Mouse (Mus musculus) liver, postnatal 0 days (tissue): Measurements from ENCODE around the gene Sdr9c7. TPM values are rescaled to one million over a fixed set of nuclear protein-coding genes. Genes with fewer than 3 reads are reported as not detected.
A peak's percentile ranks its signal among the peaks of the same experiment; 100 is the strongest.

Experiments
- ATAC-seq: fragments of 200-750 bp; cut with Nextera tagmentation; 2 replicates; pipeline ENCODE4 v1.8.0; 2017; ENCODE audit warnings: mild to moderate bottlenecking, moderate library complexity
- DNase-seq: peaks from one replicate; pipeline ENCODE4 v3.0.0-alpha.2; 2016
- H3K27ac ChIP-seq: fragments of 300-500 bp; sonication (generic); 2 replicates; pipeline ENCODE4 v1.5.1; 2014; ENCODE audit warnings: antibody characterized with exemption, moderate library complexity, mild to moderate bottlenecking, low read depth
- H3K27me3 ChIP-seq: fragments of 300-500 bp; sonication (generic); 2 replicates; pipeline ENCODE4 v1.6.1; 2014; ENCODE audit warnings: low read length, control low read depth, mixed read lengths; ENCODE audit not compliant: insufficient read depth
- H3K36me3 ChIP-seq: fragments of 300-500 bp; sonication (generic); replicated peaks from 2 replicates; pipeline ENCODE4 v1.6.1; 2014; ENCODE audit warnings: mild to moderate bottlenecking, control low read depth, low read length, moderate library complexity, mixed read lengths; ENCODE audit not compliant: insufficient read depth
- H3K4me1 ChIP-seq: fragments of 300-500 bp; sonication (generic); 2 replicates; pipeline ENCODE4 v1.6.1; 2014; ENCODE audit warnings: antibody characterized with exemption, mild to moderate bottlenecking, control low read depth; ENCODE audit not compliant: insufficient read depth
- H3K4me2 ChIP-seq: fragments of 300-500 bp; sonication (generic); 2 replicates; pipeline ENCODE4 v1.6.1; 2014; ENCODE audit warnings: low read depth, mild to moderate bottlenecking, low read length, moderate library complexity, mixed read lengths
- H3K4me3 ChIP-seq: fragments of 300-500 bp; sonication (generic); 2 replicates; pipeline ENCODE4 v1.5.1; 2014; ENCODE audit warnings: low read depth, low read length
- H3K9ac ChIP-seq: fragments of 300-500 bp; sonication (generic); replicated peaks from 2 replicates; pipeline ENCODE4 v1.6.1; 2014; ENCODE audit warnings: mild to moderate bottlenecking, moderate library complexity
- H3K9me3 ChIP-seq: fragments of 300-500 bp; sonication (generic); 2 replicates; pipeline ENCODE4 v1.6.1; 2016; ENCODE audit warnings: mild to moderate bottlenecking, control low read depth, low read length, mixed read lengths
- CTCF ChIP-seq: sonication (generic); IDR thresholded peaks from 2 replicates; pipeline ENCODE4 v1.5.1; 2016; ENCODE audit warnings: antibody characterized with exemption, low read depth
- EP300 ChIP-seq: IDR thresholded peaks from 2 replicates; pipeline ENCODE4 v1.6.1; 2016; ENCODE audit warnings: antibody characterized with exemption, low read depth, mild to moderate bottlenecking
- WGBS: fragments of 180-500 bp; shearing (Covaris S2); extraction: QIAGEN DNeasy Blood & Tissue Kit; methylation state at CpG from one replicate; pipeline ENCODE4 v1.1.7; 2014; ENCODE audit not compliant: insufficient replicate concordance; 5-methylcytosine and 5-hydroxymethylcytosine counted together
- polyA plus RNA-seq: library from polyadenylated mRNA; unstranded; fragments of >200 nt; fragmentation: Nextera tagmentation; extraction: Ambion mirVana; gene quantifications from 2 replicates; pipeline ENCODE4 v1.2.1, GENCODE M21; 2015

Gene Sdr9c7
- 0.05 TPM in 2 replicates for polyA plus RNA-seq

DNA sequence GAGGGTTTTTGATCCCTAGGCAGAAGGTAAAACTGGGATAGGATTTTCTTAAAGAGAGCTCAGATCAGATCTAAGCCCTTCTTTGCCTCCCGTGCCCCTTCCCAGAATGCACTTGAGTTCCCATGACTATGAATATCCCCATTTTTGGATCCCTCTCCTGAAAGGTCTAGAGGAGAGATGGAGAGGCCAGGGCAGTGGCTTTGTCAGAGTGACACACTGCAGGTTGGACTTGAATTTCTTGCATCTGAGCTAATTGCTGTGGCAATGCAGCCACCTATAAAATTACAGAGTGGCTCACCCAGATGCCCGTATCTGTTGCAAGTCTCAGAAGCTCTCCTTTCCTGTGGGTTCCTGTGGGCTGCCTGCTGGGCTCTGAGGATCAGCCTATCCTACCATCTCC is at the start of gene Sdr9c7:
Gene Sdr9c7, plus strand, starts transcription at position 301 of the 400 bp plus-strand sequence.
- ATAC-seq (no peak), DNase-seq (no peak)
- H3K27me3 ChIP-seq: no peaks in the 10 kb centered on the region
- no peak for TF ChIP-seq EP300
- TF ChIP-seq CTCF: no peak
- H3K9me3 ChIP-seq: no peaks in the 10 kb centered on the region
- H3K4me2 ChIP-seq: no peak within 1 kb of the TSS
- H3K4me1 ChIP-seq: peaks cover 3% of the 10 kb centered on the region; the same call in 1 of the 2 replicates
- WGBS: 75% methylated on average over 2 of the region's 2 CpGs
- no peak within 1 kb of the TSS for H3K4me3 ChIP-seq
- H3K9ac ChIP-seq: no peak within 1 kb of the TSS
- H3K36me3 ChIP-seq: no peaks in the 10 kb centered on the region
- H3K27ac ChIP-seq: no peak within 1 kb of the TSS

DNA sequence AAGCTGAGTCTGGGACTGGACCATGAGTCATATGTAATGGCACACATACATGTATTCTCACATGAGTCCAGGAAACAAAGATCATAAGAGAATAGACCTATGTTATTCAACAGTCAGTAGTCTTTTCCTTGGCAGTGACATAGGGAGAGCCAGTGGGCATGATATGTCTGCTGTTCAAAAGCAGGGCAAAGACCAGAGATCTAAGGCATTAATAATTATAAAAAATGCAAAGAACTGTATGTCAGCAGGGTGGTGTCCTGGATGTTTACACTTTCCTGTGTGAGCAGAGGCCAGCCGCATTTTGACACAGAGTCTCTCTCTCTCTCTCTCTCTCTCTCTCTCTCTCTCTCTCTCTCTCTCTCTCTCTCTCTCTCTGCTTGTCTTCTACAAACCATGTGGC is 48.7 kb upstream of the Sdr9c7 start, which contains the start of gene Rdh19:
Gene Rdh19, plus strand, starts transcription at position 301 of the 400 bp plus-strand sequence.
- Histone ChIP-seq H3K36me3 (no peaks in the 10 kb centered on the region), H3K4me2 (no peak within 1 kb of the TSS), H3K27ac (no peak within 1 kb of the TSS), H3K4me1 (peaks cover 5% of the 10 kb centered on the region; the same call in 1 of the 2 replicates), H3K9ac (no peak within 1 kb of the TSS), H3K27me3 (no peaks in the 10 kb centered on the region), H3K9me3 (no peaks in the 10 kb centered on the region), H3K4me3 (no peak within 1 kb of the TSS)
- TF ChIP-seq EP300: no peak
- TF ChIP-seq CTCF: no peak
- DNase-seq: no peak
- ATAC-seq: no peak
- WGBS: 63% methylated on average over 1 of the region's 1 CpGs

DNA sequence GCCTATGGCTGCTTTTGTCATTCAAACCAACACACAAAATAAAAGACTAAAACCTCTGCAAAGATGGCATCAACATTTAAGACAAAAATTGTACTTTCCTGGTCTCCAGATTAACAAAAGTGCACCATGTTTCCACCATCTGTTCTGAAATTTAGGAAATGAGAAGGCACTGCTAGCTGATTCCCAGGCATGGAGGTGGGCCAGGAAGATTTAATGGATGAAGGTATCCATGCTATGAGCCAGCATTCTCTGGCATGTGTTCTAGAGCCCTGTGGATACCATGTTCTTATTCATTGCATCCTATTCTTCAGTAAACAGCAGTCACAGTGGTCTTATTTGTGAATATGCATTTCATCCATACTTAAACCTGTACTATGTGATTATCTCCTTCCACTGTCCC is 41.9 kb upstream of the Sdr9c7 start:
- DNase-seq: no peak
- no peak overlapping the region for H3K27ac ChIP-seq
- TF ChIP-seq EP300 (no peak), CTCF (no peak)
- H3K9me3 ChIP-seq: no peaks in the 10 kb centered on the region
- H3K27me3 ChIP-seq: no peaks in the 10 kb centered on the region
- no peaks in the 10 kb centered on the region for H3K36me3 ChIP-seq
- H3K4me1 ChIP-seq: no peaks in the 10 kb centered on the region
- no peak overlapping the region for H3K4me3 ChIP-seq
- H3K9ac ChIP-seq: no peak overlapping the region
- no peak for ATAC-seq
- no peak overlapping the region for H3K4me2 ChIP-seq

DNA sequence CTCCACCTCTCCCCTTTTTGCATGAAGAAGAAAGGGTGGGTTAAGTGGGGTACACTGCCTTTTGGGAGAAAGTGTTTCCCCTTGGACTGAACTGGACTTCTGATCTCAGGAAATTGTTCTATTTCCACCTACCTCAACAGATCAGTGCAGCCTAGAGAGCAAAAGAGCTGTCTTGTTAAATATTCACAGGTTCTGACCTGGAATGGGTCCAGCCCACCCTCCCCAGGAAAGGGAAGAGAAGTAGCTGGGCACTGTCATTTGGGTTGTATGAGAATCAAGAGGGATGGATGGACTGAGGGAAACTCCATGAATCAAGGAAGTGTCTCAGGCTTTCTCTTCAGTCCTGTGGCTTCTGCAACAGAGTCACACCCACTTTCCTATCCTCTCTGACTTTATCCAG is 33.4 kb upstream of the Sdr9c7 start:
- no peak for DNase-seq
- Histone ChIP-seq H3K9ac (no peak overlapping the region), H3K27ac (no peak overlapping the region), H3K9me3 (peaks cover 3% of the 10 kb centered on the region; the same call in 1 of the 2 replicates), H3K4me2 (no peak overlapping the region), H3K27me3 (no peaks in the 10 kb centered on the region), H3K36me3 (no peaks in the 10 kb centered on the region), H3K4me3 (no peak overlapping the region), H3K4me1 (peaks cover 5% of the 10 kb centered on the region)
- ATAC-seq: no peak
- no peak for TF ChIP-seq EP300
- TF ChIP-seq CTCF: no peak

GRCm38 (mm10) chr10:127866232-127866631 is 32.1 kb upstream of the Sdr9c7 start, which contains the start of gene Rdh16f2:
Gene Rdh16f2, plus strand, starts transcription at chr10:127866474.
- WGBS: 70% methylated on average over 3 of the region's 3 CpGs
- ATAC-seq (no peak), DNase-seq (no peak)
- Histone ChIP-seq H3K9me3 (peaks cover 5% of the 10 kb centered on the region; the same call in 1 of the 2 replicates), H3K36me3 (no peaks in the 10 kb centered on the region), H3K27ac (peak within 1 kb of the TSS; percentile 11; the same call in 1 of the 2 replicates), H3K4me3 (no peak within 1 kb of the TSS), H3K27me3 (no peaks in the 10 kb centered on the region), H3K9ac (no peak within 1 kb of the TSS), H3K4me2 (peak within 1 kb of the TSS; percentile 22; the same call in 1 of the 2 replicates), H3K4me1 (peaks cover 5% of the 10 kb centered on the region)
- TF ChIP-seq EP300: no peak
- no peak for TF ChIP-seq CTCF

DNA sequence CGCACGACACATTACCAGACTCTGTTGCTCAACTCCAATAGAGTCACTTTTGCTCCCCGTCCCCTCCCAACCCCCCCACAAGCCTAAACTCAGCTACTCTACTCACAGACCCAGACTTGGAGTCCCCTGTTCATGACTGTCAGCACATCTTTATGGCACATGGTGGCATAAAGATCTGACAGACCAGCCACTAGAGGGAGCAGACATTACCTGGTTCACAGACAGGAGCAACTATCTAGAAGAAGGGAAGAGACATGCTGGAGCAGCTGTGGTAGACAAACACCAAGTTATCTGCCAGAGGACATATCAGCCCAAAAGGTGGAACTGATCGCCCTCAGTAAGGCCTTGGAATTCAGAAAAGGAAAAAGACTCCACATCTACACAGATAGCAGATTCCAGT is 25.8 kb upstream of the Sdr9c7 start:
- H3K27ac ChIP-seq: no peak overlapping the region
- no peaks in the 10 kb centered on the region for H3K27me3 ChIP-seq
- no peak for DNase-seq
- H3K9ac ChIP-seq: no peak overlapping the region
- H3K4me1 ChIP-seq: no peaks in the 10 kb centered on the region
- no peaks in the 10 kb centered on the region for H3K36me3 ChIP-seq
- whole genome bisulfite sequencing: 69% methylated on average over 4 of the region's 4 CpGs
- ATAC-seq: no peak
- peaks cover 5% of the 10 kb centered on the region; the same call in 1 of the 2 replicates for H3K9me3 ChIP-seq
- peak; percentile 68 for TF ChIP-seq CTCF
- TF ChIP-seq EP300: no peak
- no peak overlapping the region for H3K4me3 ChIP-seq
- H3K4me2 ChIP-seq: no peak overlapping the region

- Histone ChIP-seq H3K4me2 (no peak overlapping the region), H3K9me3 (no peaks in the 10 kb centered on the region), H3K36me3 (no peaks in the 10 kb centered on the region), H3K4me3 (no peak overlapping the region), H3K9ac (no peak overlapping the region), H3K27me3 (no peaks in the 10 kb centered on the region), H3K27ac (peak overlapping the region; percentile 88), H3K4me1 (peaks cover 16% of the 10 kb centered on the region)
- no peak for TF ChIP-seq CTCF
- TF ChIP-seq EP300: no peak
- DNase-seq (peak; percentile 57), ATAC-seq (peak; percentile 86)
- WGBS: 40% methylated on average over 2 of the region's 2 CpGs
Observed at GRCm38 (mm10) chr10:127877681-127878080, 20.6 kb upstream of the Sdr9c7 start.
